Mouse (Mus musculus): ENCODE data around the gene Slc30a5.
"Not testable (repeated sequence)": the region's sequence is repeated elsewhere in the genome, so short reads cannot be mapped to it uniquely, and the experiment has no call there.

The Slc30a5 gene

DNA sequence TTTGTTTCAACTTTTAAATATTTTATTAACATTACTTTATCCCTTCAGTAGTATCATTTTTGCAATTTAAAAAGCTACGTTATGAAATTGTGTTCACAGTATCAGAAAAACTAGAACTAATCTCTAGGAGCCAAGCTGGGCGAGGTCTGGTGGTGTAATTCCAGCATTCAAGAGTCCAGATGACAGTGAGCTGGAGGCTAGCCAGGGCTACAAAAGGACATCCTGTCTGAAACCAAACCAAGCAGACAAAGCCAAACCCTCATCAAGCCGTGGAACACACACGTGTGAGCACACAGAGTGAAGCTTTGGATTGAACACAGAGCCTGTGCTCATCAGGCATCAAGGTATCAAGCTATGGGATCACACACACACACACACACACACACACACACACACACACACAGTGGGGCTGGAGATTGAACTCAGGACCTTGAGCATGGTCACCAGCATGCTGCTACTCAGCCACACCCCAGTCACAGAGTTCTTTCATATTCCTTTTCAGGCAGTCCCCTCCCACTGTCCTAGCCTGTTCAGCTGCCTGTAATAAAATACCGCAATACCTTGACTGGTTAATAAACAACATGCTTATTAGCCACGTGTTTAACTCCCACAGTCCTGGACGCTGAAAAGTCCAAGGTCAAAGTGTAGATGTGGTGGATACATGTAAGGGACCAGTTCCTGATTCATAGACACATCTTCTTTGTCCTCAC, 9.9 kb upstream of the Slc30a5 start:
- no peak for DNase-seq (ENCODE audit: low read depth, low spot score)

DNA sequence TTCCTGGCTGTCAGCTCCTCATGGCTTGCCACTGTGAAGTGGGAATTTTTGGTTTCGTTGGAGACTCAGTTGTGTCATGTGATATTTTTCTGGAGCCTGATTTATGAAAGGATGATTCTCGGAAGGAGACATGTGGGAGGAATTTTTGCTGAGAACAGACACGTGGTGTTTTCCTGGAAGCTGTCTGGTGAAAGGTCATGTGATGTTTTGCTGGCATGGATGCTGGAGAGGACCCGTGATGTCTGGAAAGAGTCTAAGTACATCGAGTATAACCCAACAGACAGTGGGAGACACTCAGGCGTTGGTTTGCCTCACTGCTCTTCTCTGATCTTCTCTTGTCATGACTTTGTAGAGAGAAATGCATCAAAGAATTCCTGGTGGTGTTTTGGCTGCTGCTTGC, 8.5 kb upstream of the Slc30a5 start:
- no peak for DNase-seq (ENCODE audit: low read depth, low spot score)

GRCm38 (mm10) chr13:100834777-100835176, 1.6 kb upstream of the Slc30a5 start:
- no peak for DNase-seq (ENCODE audit: low read depth, low spot score)

DNA sequence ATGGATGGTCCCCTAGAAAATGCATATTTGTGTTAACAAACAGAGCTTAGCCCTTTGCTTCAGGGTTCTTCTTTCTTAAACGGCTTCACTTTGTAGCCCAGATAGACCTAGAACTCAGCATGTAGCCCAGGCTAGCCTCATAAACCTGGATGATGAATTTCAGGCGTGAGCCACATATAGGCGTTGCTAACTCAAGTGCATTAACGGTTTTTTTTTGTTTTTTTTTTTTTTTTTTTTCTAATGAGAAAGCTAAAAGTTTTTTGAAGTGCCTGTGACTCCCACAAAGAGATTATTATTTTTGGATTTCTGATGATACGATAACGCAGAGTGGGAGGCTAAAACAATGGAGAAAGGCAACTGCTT, 394 bp upstream of the Slc30a5 start:
- DNase-seq (ENCODE audit: low read depth, low spot score): no peak

DNA sequence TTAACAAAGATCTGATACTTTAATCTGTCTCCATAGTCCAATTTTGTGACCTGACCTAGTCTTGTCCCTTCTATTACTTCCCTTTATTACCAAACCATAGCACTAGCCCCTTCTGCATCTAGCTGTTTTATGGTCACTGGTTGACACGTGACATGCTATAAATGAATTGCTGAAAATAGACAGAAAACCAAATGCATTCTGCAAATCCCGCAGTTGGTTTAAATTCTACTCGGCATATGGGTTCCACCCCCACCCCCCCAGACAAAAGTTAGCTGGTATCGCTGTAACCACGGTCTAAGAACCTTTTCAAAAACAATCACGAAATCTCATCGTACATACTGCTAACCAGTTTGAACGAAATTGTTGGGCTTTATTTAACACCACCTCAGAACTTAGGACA, 1.0 kb downstream of the Slc30a5 start:
- peak; percentile 34 for DNase-seq (ENCODE audit: low read depth, low spot score)

GRCm38 (mm10) chr13:100831123-100831522, 2.1 kb downstream of the Slc30a5 start:
- DNase-seq (ENCODE audit: low read depth, low spot score): no peak

DNA sequence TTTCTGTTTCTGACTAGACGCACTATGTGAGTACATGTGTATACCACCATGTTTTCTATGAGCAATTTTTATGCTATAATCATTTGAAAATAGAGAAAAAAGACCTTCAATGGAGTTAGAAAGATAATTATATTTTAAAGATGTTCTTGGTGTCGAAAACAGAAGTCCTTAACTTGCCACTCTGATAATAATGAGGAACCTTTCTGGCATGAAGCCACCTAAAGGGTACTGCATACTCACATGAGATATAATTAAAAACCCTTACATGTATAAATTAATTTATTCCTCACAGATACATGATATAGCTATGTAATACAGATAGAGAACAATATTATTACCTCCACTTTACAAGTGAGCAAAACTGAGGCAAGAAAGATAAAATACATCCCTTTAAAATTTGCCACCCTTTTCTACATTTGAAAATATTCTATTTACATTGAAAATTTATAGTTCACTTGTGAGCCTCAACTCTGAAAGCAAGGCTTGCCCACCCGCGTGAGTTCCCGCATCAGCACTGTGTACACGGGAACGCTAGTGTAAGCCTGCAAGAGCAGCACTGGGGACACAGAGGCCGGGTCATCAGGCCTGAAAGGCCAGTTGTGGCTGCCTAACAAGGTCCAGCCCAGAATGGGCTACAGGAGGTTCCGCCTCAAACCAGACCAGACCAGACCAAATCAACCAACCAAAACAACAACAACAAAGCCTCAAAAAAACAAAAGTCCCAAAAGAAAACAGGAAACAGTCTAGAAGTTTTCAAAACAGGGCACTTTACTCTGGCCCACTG, 7.4 kb downstream of the Slc30a5 start:
- no peak for DNase-seq (ENCODE audit: low read depth, low spot score)

GRCm38 (mm10) chr13:100824916-100825315, 8.3 kb downstream of the Slc30a5 start:
- DNase-seq (ENCODE audit: low read depth, low spot score): no peak

- DNase-seq (ENCODE audit: low read depth, low spot score): no peak
Measured at GRCm38 (mm10) chr13:100824306-100824705, 8.9 kb downstream of the Slc30a5 start.

- no peak for DNase-seq (ENCODE audit: low read depth, low spot score)
Measured at GRCm38 (mm10) chr13:100823863-100824262, 9.4 kb downstream of the Slc30a5 start.

- no peak for DNase-seq (ENCODE audit: low read depth, low spot score)
Measured at GRCm38 (mm10) chr13:100814451-100814850, 18.8 kb downstream of the Slc30a5 start.

DNA sequence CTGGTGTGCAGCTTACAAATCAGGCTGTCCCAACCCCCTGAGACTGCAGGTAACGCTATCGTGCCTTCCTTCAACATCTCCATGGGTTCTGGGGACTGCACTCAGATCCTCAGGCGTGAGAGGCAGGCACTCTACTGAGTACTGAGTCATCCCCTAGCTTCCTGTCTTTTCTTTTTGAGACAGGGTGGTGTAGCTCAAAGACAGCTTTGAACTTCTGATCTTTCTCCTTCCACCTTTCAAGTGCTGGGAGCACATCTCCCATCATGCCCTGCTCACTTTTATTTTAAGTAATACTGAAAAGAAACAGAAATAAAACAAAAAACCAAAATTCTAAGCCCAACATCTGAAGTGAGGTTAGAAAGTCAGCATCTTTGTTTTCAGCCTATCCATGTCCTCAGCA, 27.5 kb downstream of the Slc30a5 start:
- peak; percentile 55 for DNase-seq (ENCODE audit: low read depth, low spot score)

GRCm38 (mm10) chr13:100797171-100797570, 36.1 kb downstream of the Slc30a5 start:
- DNase-seq (ENCODE audit: low read depth, low spot score): no peak

GRCm38 (mm10) chr13:100789083-100789482, 44.1 kb downstream of the Slc30a5 start:
- no peak for DNase-seq (ENCODE audit: low read depth, low spot score)

DNA sequence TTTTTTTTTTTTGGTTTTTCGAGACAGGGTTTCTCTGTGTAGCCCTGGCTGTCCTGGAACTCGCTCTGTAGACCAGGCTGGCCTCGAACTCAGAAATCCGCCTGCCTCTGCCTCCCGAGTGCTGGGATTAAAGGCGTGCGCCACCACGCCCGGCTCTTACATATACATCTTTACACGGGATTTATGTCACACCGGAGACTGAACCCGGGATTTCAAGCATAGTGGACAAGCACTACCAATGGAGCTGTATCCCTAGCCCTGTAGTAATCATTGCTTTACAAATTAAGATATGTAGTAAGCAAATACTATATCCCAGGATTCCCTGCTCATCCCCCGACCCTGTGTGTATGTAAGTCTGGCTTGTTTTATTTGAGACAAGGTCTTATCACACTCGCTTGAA, 45.2 kb downstream of the Slc30a5 start:
- DNase-seq (ENCODE audit: low read depth, low spot score): not testable (repeated sequence)

- DNase-seq (ENCODE audit: low read depth, low spot score): no peak
Measured at GRCm38 (mm10) chr13:100787316-100788010, 45.8 kb downstream of the Slc30a5 start.

DNA sequence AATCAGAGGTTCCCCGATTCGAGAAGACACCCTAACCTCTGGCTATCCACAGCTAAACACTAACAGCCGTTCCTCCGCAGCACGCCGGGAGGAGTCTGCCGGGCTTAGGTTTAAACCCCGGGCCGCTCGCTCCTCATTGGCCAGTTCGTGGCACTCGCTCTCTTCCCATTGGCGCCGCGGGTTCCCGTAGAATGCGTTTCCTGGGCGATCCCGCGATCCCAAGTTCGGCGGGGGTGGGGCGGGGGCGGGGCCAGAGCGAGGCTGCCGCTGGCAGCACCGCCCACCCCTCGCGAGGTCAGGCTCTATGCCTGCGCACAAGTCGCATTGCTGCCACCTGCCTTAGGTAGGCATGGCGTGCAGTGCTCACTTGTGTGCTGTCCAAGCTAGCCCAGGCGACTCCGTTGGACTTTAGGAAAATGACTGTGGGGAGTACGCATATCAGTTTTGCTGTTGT, 46.8 kb downstream of the Slc30a5 start, which contains the start of gene Ccnb1:
TSS of gene Ccnb1 (minus strand) at position 157 of the 454 bp plus-strand sequence.
- DNase-seq (ENCODE audit: low read depth, low spot score): peak; percentile 94

- peak; percentile 47 for DNase-seq (ENCODE audit: low read depth, low spot score)
Measured at GRCm38 (mm10) chr13:100785806-100786413, 47.3 kb downstream of the Slc30a5 start.

- DNase-seq (ENCODE audit: low read depth, low spot score): no peak
Measured at GRCm38 (mm10) chr13:100777491-100777890, 55.7 kb downstream of the Slc30a5 start.

- no peak for DNase-seq (ENCODE audit: low read depth, low spot score)
Measured at GRCm38 (mm10) chr13:100776710-100777109, 56.5 kb downstream of the Slc30a5 start.

DNA sequence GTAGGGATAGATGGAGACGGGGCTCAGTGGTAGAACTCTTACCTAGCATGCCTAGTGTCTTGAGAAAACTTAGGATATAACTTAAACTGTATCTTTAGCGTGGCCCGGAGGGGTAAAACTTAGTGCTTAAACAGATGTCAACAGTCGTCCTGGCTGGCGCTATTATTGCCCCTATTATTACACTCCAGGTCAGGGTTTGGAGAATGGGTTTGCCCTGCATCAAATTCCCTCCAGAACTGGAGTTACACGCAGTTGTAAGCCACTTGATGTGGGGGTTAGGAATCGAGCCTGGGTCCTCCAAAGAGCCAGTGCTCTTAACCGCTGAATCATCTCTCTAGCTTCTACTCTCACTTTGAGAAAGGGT, 57.2 kb downstream of the Slc30a5 start:
- no peak for DNase-seq (ENCODE audit: low read depth, low spot score)
